Mouse (Mus musculus): Measurements from ENCODE around the gene Rpl28.
"Not testable (repeated sequence)": the region's sequence is repeated elsewhere in the genome, so short reads cannot be mapped to it uniquely, and the experiment has no call there.

DNA sequence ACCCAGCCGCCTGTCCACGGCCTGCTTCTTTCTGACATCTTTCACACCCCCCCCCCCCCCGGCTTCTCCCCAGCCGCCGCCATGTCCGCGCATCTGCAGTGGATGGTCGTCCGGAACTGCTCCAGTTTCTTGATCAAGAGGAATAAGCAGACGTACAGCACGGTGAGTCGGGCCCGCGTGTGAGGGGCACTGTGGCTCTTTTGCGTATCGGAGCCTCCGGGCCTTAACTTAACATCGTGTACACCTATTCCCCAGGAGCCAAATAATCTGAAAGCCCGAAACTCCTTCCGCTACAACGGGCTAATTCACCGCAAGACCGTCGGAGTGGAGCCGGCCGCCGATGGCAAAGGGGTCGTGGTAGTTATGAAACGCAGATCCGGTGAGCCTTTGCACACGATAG is 574 bp downstream of the Rpl28 start:
- not testable (repeated sequence) for TF ChIP-seq POLR2AphosphoS2 (IDR thresholded peaks at IDR 0.05; ENCODE audit: insufficient read length, low read depth); POLR2A (IDR thresholded peaks at IDR 0.05; ENCODE audit: insufficient read length, low read depth); MYOD1 (IDR thresholded peaks at IDR 0.05; ENCODE audit: control insufficient read depth in 1 of 3, insufficient read length in 2 of 3, low read depth in 2 of 3); USF1 (IDR thresholded peaks at IDR 0.05; ENCODE audit: low read depth); E2F4 (IDR thresholded peaks at IDR 0.05; ENCODE audit: insufficient read depth); CEBPB (IDR thresholded peaks at IDR 0.05; ENCODE audit: insufficient read depth, poor library complexity, severe bottlenecking); MAX (IDR thresholded peaks at IDR 0.05; ENCODE audit: low read depth)
